Mouse (Mus musculus) forebrain, embryonic 12.5 days (tissue): ENCODE data around the gene Rad51. TPM values are rescaled to one million over a fixed set of nuclear protein-coding genes. Genes with fewer than 3 reads are reported as not detected.

Experiments
- ATAC-seq: fragments of 200-750 bp; cut with Nextera tagmentation; 2 replicates; pipeline ENCODE4 v1.8.0; 2017; ENCODE audit warnings: moderate TSS enrichment; ENCODE audit not compliant: low FRiP score
- H3K27ac ChIP-seq: fragments of 300-500 bp; sonication (generic); 2 replicates; pipeline ENCODE4 v1.5.1; 2016; ENCODE audit warnings: mild to moderate bottlenecking
- H3K27me3 ChIP-seq: fragments of 300-500 bp; sonication (generic); 2 replicates; pipeline ENCODE4 v1.6.1; 2016; ENCODE audit warnings: mild to moderate bottlenecking
- H3K36me3 ChIP-seq: fragments of 300-500 bp; sonication (generic); replicated peaks from 2 replicates; pipeline ENCODE4 v1.6.1; 2016; ENCODE audit warnings: mild to moderate bottlenecking
- H3K4me1 ChIP-seq: fragments of 300-500 bp; sonication (generic); 2 replicates; pipeline ENCODE4 v1.6.1; 2016
- H3K4me2 ChIP-seq: fragments of 300-500 bp; sonication (generic); 2 replicates; pipeline ENCODE4 v1.6.1; 2016; ENCODE audit warnings: mild to moderate bottlenecking, moderate library complexity
- H3K4me3 ChIP-seq: fragments of 300-500 bp; sonication (generic); replicated peaks from 2 replicates; pipeline ENCODE4 v1.5.1; 2016; ENCODE audit warnings: mild to moderate bottlenecking
- H3K9ac ChIP-seq: fragments of 300-500 bp; sonication (generic); 2 replicates; pipeline ENCODE4 v1.6.1; 2016; ENCODE audit warnings: mild to moderate bottlenecking
- H3K9me3 ChIP-seq: fragments of 300-500 bp; sonication (generic); 2 replicates; pipeline ENCODE4 v1.6.1; 2016
- WGBS: fragments of 180-500 bp; shearing (Covaris S2); methylation state at CpG from one replicate; pipeline ENCODE4 v1.1.7; 2016; 5-methylcytosine and 5-hydroxymethylcytosine counted together
- polyA plus RNA-seq: library from polyadenylated mRNA; unstranded; fragments of >200 nt; fragmentation: Nextera tagmentation; extraction: Ambion mirVana; gene quantifications from 2 replicates; pipeline ENCODE4 v1.2.1, GENCODE M21; 2016

Rad51 gene
- 66.5 and 67.6 TPM in 2 replicates for polyA plus RNA-seq

- H3K27me3 ChIP-seq = no peaks in the 10 kb centered on the region
- peaks cover 24% of the 10 kb centered on the region for H3K4me1 ChIP-seq
- peaks cover 17% of the 10 kb centered on the region for H3K36me3 ChIP-seq
- H3K4me2 ChIP-seq = peak within 1 kb of the TSS; percentile 92
- ATAC-seq = peak; percentile 94
- peak within 1 kb of the TSS; percentile 71 for H3K4me3 ChIP-seq
- H3K9me3 ChIP-seq = no peaks in the 10 kb centered on the region
- peak within 1 kb of the TSS; percentile 73 for H3K9ac ChIP-seq
- under 1% methylated on average over 51 of the region's 51 CpGs for WGBS
- H3K27ac ChIP-seq = peak within 1 kb of the TSS; percentile 84
These were observed at the start of gene Rad51 for GRCm38 (mm10) chr2:119112438-119113112. Gene Rad51, plus strand, starts transcription at chr2:119112793.

DNA sequence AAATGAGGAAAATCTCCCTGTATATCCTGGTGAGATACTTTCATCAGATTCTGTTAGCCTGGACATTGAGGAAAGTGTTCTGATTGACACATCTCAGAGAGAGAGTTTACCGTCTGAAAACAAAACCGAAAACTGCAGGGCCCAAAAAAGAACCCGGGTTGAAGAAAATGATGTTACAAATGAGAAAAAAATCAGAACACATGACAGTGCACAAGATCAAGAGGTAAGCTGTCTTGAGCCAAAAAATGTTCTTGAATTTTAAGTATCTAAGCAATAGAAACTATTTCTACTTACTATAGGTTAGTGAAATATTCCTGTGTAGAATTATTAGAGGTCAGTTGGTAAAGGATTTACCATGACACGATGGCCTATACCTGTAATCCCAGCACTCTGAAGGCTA is 40.2 kb upstream of the Rad51 start:
- H3K27ac ChIP-seq = no peak overlapping the region
- WGBS = 93% methylated on average over 4 of the region's 4 CpGs
- H3K9ac ChIP-seq = no peak overlapping the region
- no peak for ATAC-seq
- H3K27me3 ChIP-seq = no peaks in the 10 kb centered on the region
- H3K9me3 ChIP-seq = no peaks in the 10 kb centered on the region
- H3K4me1 ChIP-seq = no peaks in the 10 kb centered on the region
- H3K36me3 ChIP-seq = peaks cover 41% of the 10 kb centered on the region
- H3K4me2 ChIP-seq = no peak overlapping the region
- H3K4me3 ChIP-seq = no peak overlapping the region

DNA sequence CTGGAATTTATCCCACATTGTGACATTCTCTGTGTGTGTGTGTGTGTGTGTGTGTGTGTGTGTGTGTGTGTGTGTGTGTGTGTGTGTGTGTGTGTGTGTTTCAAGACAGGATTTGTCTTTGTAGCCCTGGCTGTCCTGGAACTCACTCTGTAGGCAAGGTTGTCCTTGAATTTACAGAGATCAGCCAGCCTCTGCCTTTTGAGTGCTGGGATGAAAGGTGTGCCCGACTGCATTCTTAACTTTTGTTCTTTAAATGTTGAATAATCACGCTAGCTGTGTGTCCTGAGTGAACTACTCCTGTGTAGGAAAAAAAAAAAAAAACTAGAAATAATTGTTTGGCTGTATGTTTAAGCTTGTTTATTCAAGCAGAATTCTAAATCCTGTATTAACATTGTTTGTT is 26.4 kb upstream of the Rad51 start:
- no peaks in the 10 kb centered on the region for H3K9me3 ChIP-seq
- 77% methylated on average over 2 of the region's 2 CpGs for WGBS
- H3K9ac ChIP-seq = no peak overlapping the region
- H3K27me3 ChIP-seq = no peaks in the 10 kb centered on the region
- H3K4me1 ChIP-seq = no peaks in the 10 kb centered on the region
- ATAC-seq = no peak
- H3K36me3 ChIP-seq = peaks cover 46% of the 10 kb centered on the region
- no peak overlapping the region for H3K4me3 ChIP-seq
- H3K4me2 ChIP-seq = no peak overlapping the region
- H3K27ac ChIP-seq = no peak overlapping the region

GRCm38 (mm10) chr2:119101552-119101951 is 11.0 kb upstream of the Rad51 start:
- no peaks in the 10 kb centered on the region for H3K27me3 ChIP-seq
- no peak overlapping the region for H3K27ac ChIP-seq
- no peak for ATAC-seq
- no peak overlapping the region for H3K4me3 ChIP-seq
- no peaks in the 10 kb centered on the region for H3K9me3 ChIP-seq
- no peak overlapping the region for H3K4me2 ChIP-seq
- H3K36me3 ChIP-seq = peaks cover 45% of the 10 kb centered on the region
- no peaks in the 10 kb centered on the region for H3K4me1 ChIP-seq
- H3K9ac ChIP-seq = no peak overlapping the region

GRCm38 (mm10) chr2:119106583-119106982 is 6.0 kb upstream of the Rad51 start:
- no peaks in the 10 kb centered on the region for H3K9me3 ChIP-seq
- H3K4me3 ChIP-seq = no peak overlapping the region
- no peak for ATAC-seq
- no peaks in the 10 kb centered on the region for H3K27me3 ChIP-seq
- H3K4me1 ChIP-seq = peaks cover under 1% of the 10 kb centered on the region; the same call in 1 of the 2 replicates
- H3K9ac ChIP-seq = no peak overlapping the region
- H3K4me2 ChIP-seq = no peak overlapping the region
- H3K36me3 ChIP-seq = peaks cover 34% of the 10 kb centered on the region
- no peak overlapping the region for H3K27ac ChIP-seq
- WGBS = 88% methylated on average over 5 of the region's 5 CpGs

GRCm38 (mm10) chr2:119108554-119108953 is 4.0 kb upstream of the Rad51 start:
- Histone ChIP-seq H3K9me3 (no peaks in the 10 kb centered on the region), H3K36me3 (peaks cover 14% of the 10 kb centered on the region), H3K4me2 (no peak overlapping the region), H3K27ac (no peak overlapping the region), H3K4me3 (no peak overlapping the region), H3K27me3 (no peaks in the 10 kb centered on the region), H3K4me1 (peaks cover 11% of the 10 kb centered on the region), H3K9ac (no peak overlapping the region)
- WGBS = 69% methylated on average over 4 of the region's 4 CpGs
- ATAC-seq = no peak

GRCm38 (mm10) chr2:119111060-119111459 is 1.5 kb upstream of the Rad51 start:
- H3K9ac ChIP-seq = no peak overlapping the region
- 93% methylated on average over 3 of the region's 3 CpGs for WGBS
- no peak for ATAC-seq
- H3K4me2 ChIP-seq = no peak overlapping the region
- no peaks in the 10 kb centered on the region for H3K9me3 ChIP-seq
- no peak overlapping the region for H3K27ac ChIP-seq
- H3K4me3 ChIP-seq = no peak overlapping the region
- peaks cover 24% of the 10 kb centered on the region for H3K4me1 ChIP-seq
- no peaks in the 10 kb centered on the region for H3K27me3 ChIP-seq
- H3K36me3 ChIP-seq = peaks cover 9% of the 10 kb centered on the region

- peak overlapping the region; percentile 73 for H3K9ac ChIP-seq
- H3K4me2 ChIP-seq = peak overlapping the region; percentile 92
- ATAC-seq = peak; percentile 9; the same call in 1 of the 2 replicates
- H3K27me3 ChIP-seq = no peaks in the 10 kb centered on the region
- peak overlapping the region; percentile 84 for H3K27ac ChIP-seq
- 15% methylated on average over 20 of the region's 20 CpGs for WGBS
- peaks cover 24% of the 10 kb centered on the region for H3K36me3 ChIP-seq
- peaks cover 24% of the 10 kb centered on the region for H3K4me1 ChIP-seq
- H3K4me3 ChIP-seq = peak overlapping the region; percentile 71
- no peaks in the 10 kb centered on the region for H3K9me3 ChIP-seq
These were observed 730 bp downstream of the Rad51 start for GRCm38 (mm10) chr2:119113121-119113925.

- Histone ChIP-seq H3K4me3 (no peak overlapping the region), H3K9ac (no peak overlapping the region), H3K36me3 (peaks cover 90% of the 10 kb centered on the region), H3K4me1 (no peaks in the 10 kb centered on the region), H3K27me3 (no peaks in the 10 kb centered on the region), H3K27ac (no peak overlapping the region), H3K4me2 (no peak overlapping the region), H3K9me3 (no peaks in the 10 kb centered on the region)
- ATAC-seq = no peak
- 89% methylated on average over 5 of the region's 5 CpGs for WGBS
These were observed 23.8 kb downstream of the Rad51 start for GRCm38 (mm10) chr2:119136346-119136898.

- no peak overlapping the region for H3K27ac ChIP-seq
- H3K4me3 ChIP-seq = no peak overlapping the region
- 85% methylated on average over 2 of the region's 2 CpGs for WGBS
- H3K9me3 ChIP-seq = no peaks in the 10 kb centered on the region
- peaks cover 91% of the 10 kb centered on the region for H3K36me3 ChIP-seq
- no peaks in the 10 kb centered on the region for H3K27me3 ChIP-seq
- no peak overlapping the region for H3K9ac ChIP-seq
- no peak overlapping the region for H3K4me2 ChIP-seq
- ATAC-seq = no peak
- H3K4me1 ChIP-seq = no peaks in the 10 kb centered on the region
These were observed 32.6 kb downstream of the Rad51 start for GRCm38 (mm10) chr2:119145199-119145598.

DNA sequence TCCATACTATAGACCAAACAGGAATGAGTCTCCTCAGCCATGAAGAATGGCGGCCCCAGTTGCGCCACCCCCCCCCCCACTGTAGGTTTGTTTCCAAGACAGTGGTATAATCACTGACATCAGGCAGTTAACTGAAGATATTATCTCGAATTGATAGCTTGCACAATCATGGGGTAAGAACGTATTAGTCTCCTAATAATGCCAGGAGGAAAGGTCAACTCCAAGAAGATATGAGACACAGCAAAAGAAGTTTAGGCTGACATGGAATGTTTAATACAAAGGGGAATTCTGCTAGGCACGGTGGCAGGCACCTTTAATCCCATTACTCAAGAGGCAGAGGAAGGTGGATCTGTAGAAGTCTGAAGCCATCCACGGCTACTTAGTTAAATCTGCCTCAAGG is 33.8 kb downstream of the Rad51 start:
- Histone ChIP-seq H3K9me3 (no peaks in the 10 kb centered on the region), H3K4me3 (no peak overlapping the region), H3K27me3 (no peaks in the 10 kb centered on the region), H3K9ac (no peak overlapping the region), H3K36me3 (peaks cover 91% of the 10 kb centered on the region), H3K27ac (no peak overlapping the region), H3K4me1 (no peaks in the 10 kb centered on the region), H3K4me2 (no peak overlapping the region)
- ATAC-seq = no peak
- WGBS = 88% methylated on average over 6 of the region's 6 CpGs

DNA sequence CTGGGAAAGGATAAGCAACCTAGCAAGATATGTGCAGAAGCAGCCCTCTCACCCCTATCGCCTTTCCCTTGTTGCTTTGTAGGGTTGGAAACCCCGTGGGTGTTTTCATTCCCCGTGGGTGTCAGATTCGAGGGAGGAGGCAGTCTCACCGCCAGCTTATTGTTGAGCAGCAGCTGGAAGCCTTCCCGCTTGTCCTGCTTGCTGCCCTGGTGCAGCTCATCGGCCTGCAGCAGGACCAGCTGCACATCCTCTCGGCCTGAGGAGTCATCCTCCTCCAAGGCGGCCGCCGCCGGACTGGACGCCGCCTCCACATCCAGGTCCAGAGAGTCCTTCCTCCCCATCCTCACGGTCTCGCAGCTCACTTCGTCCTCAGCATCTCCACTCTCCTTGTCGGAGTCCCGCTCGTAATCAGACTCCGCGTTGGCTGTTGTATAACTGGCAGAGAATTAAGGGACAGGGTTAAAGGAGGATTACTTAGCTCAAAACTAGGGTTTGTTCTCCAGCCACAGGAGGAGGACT is 34.6 kb downstream of the Rad51 start:
- Histone ChIP-seq H3K27me3 (no peaks in the 10 kb centered on the region), H3K36me3 (peaks cover 91% of the 10 kb centered on the region), H3K4me1 (no peaks in the 10 kb centered on the region), H3K9ac (no peak overlapping the region), H3K4me2 (no peak overlapping the region), H3K27ac (no peak overlapping the region), H3K9me3 (no peaks in the 10 kb centered on the region), H3K4me3 (no peak overlapping the region)
- ATAC-seq = no peak
- 86% methylated on average over 22 of the region's 22 CpGs for WGBS
